Mouse (Mus musculus): ENCODE data around the gene Gpr179. TPM values are rescaled to one million over a fixed set of nuclear protein-coding genes. Genes with fewer than 3 reads are reported as not detected.
A peak's percentile ranks its signal among the peaks of the same experiment; 100 is the strongest.

The Gpr179 gene
- 0.29 to 0.39 TPM in 2 of 3 replicates, not detected in the other for total RNA-seq (2017)

GRCm38 (mm10) chr11:97352027-97352684, at the start of gene Gpr179:
Gene Gpr179, minus strand, starts transcription at chr11:97352077.
- no peak for ATAC-seq (replicated peaks; ENCODE audit: insufficient number of reproducible peaks, low FRiP score, low TSS enrichment, poor library complexity, severe bottlenecking)

- no peak for ATAC-seq (replicated peaks; ENCODE audit: insufficient number of reproducible peaks, low FRiP score, low TSS enrichment, poor library complexity, severe bottlenecking)
Observed at GRCm38 (mm10) chr11:97401082-97401481, 49.2 kb upstream of the Gpr179 start.

- peak; percentile 83 for ATAC-seq (replicated peaks; ENCODE audit: insufficient number of reproducible peaks, low FRiP score, low TSS enrichment, poor library complexity, severe bottlenecking)
Observed at GRCm38 (mm10) chr11:97399958-97400710, 48.3 kb upstream of the Gpr179 start.

GRCm38 (mm10) chr11:97398506-97398905, 46.6 kb upstream of the Gpr179 start:
- no peak for ATAC-seq (replicated peaks; ENCODE audit: insufficient number of reproducible peaks, low FRiP score, low TSS enrichment, poor library complexity, severe bottlenecking)

- 0 out of 2 replicates have a peak, but pooled peaks have one; percentile 43 for ATAC-seq (replicated peaks; ENCODE audit: insufficient number of reproducible peaks, low FRiP score, low TSS enrichment, poor library complexity, severe bottlenecking)
Observed at GRCm38 (mm10) chr11:97394146-97394545, 42.3 kb upstream of the Gpr179 start.

- no peak for ATAC-seq (replicated peaks; ENCODE audit: insufficient number of reproducible peaks, low FRiP score, low TSS enrichment, poor library complexity, severe bottlenecking)
Observed at GRCm38 (mm10) chr11:97393658-97394057, 41.8 kb upstream of the Gpr179 start.

GRCm38 (mm10) chr11:97389127-97389526, 37.2 kb upstream of the Gpr179 start:
- no peak for ATAC-seq (replicated peaks; ENCODE audit: insufficient number of reproducible peaks, low FRiP score, low TSS enrichment, poor library complexity, severe bottlenecking)

GRCm38 (mm10) chr11:97387811-97388210, 35.9 kb upstream of the Gpr179 start:
- ATAC-seq (replicated peaks; ENCODE audit: insufficient number of reproducible peaks, low FRiP score, low TSS enrichment, poor library complexity, severe bottlenecking), result no peak

- ATAC-seq (replicated peaks; ENCODE audit: insufficient number of reproducible peaks, low FRiP score, low TSS enrichment, poor library complexity, severe bottlenecking), result no peak
Observed at GRCm38 (mm10) chr11:97383764-97384163, 31.9 kb upstream of the Gpr179 start.

GRCm38 (mm10) chr11:97383017-97383416, 31.1 kb upstream of the Gpr179 start:
- ATAC-seq (replicated peaks; ENCODE audit: insufficient number of reproducible peaks, low FRiP score, low TSS enrichment, poor library complexity, severe bottlenecking), result no peak

- ATAC-seq (replicated peaks; ENCODE audit: insufficient number of reproducible peaks, low FRiP score, low TSS enrichment, poor library complexity, severe bottlenecking), result no peak
Observed at GRCm38 (mm10) chr11:97380036-97380435, 28.2 kb upstream of the Gpr179 start.

GRCm38 (mm10) chr11:97373402-97373801, 21.5 kb upstream of the Gpr179 start:
- ATAC-seq (replicated peaks; ENCODE audit: insufficient number of reproducible peaks, low FRiP score, low TSS enrichment, poor library complexity, severe bottlenecking), result no peak

GRCm38 (mm10) chr11:97372159-97372864, 20.4 kb upstream of the Gpr179 start:
- no peak for ATAC-seq (replicated peaks; ENCODE audit: insufficient number of reproducible peaks, low FRiP score, low TSS enrichment, poor library complexity, severe bottlenecking)

- no peak for ATAC-seq (replicated peaks; ENCODE audit: insufficient number of reproducible peaks, low FRiP score, low TSS enrichment, poor library complexity, severe bottlenecking)
Observed at GRCm38 (mm10) chr11:97370329-97371091, 18.6 kb upstream of the Gpr179 start.

- ATAC-seq (replicated peaks; ENCODE audit: insufficient number of reproducible peaks, low FRiP score, low TSS enrichment, poor library complexity, severe bottlenecking), result no peak
Observed at GRCm38 (mm10) chr11:97368501-97368900, 16.6 kb upstream of the Gpr179 start.

- no peak for ATAC-seq (replicated peaks; ENCODE audit: insufficient number of reproducible peaks, low FRiP score, low TSS enrichment, poor library complexity, severe bottlenecking)
Observed at GRCm38 (mm10) chr11:97365556-97365955, 13.7 kb upstream of the Gpr179 start.

- no peak for ATAC-seq (replicated peaks; ENCODE audit: insufficient number of reproducible peaks, low FRiP score, low TSS enrichment, poor library complexity, severe bottlenecking)
Observed at GRCm38 (mm10) chr11:97363644-97363995, 11.7 kb upstream of the Gpr179 start.

- ATAC-seq (replicated peaks; ENCODE audit: insufficient number of reproducible peaks, low FRiP score, low TSS enrichment, poor library complexity, severe bottlenecking), result 0 out of 2 replicates have a peak, but pooled peaks have one; percentile 18
Observed at GRCm38 (mm10) chr11:97362943-97363643, 11.2 kb upstream of the Gpr179 start.

Measured in monocyte, adult 5-6 weeks (primary cell).